Mouse (Mus musculus) megakaryocyte, embryonic 14.5 days (primary cell): ENCODE data around the gene H13.

Source experiments
- FLI1 ChIP-seq: IDR thresholded peaks from 2 replicates; pipeline ENCODE4 v1.6.1; 2012; ENCODE audit warnings: low read length, inconsistent platforms, mixed read lengths
- GATA1 ChIP-seq: IDR thresholded peaks from 3 replicates; pipeline ENCODE4 v1.6.1; 2012; ENCODE audit warnings: mixed read lengths, low read length, inconsistent platforms, borderline replicate concordance

DNA sequence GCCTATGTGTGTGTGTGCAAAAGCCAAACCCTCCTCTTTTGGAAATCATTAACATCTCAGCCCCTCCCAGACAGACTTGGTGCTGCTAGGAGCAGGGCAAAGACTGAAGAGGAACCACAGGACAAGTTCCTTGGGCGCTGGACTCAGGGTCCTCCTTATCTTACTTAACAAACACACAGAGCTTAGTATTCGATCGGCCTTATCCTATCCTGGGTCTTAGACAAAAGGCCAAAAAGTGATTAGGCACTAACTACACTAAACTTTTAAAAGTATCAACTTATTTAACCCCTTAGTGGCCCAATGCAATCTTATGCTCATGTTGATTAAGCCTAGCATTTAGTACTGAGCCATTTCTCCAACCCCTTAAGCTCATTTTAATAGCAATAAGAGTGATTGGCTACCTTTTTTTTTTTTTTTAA, 70.6 kb downstream of the H13 start:
- TF ChIP-seq GATA1, result no peak
- no peak for TF ChIP-seq FLI1
